Mouse (Mus musculus): ENCODE results near the gene Dact2.

DNA sequence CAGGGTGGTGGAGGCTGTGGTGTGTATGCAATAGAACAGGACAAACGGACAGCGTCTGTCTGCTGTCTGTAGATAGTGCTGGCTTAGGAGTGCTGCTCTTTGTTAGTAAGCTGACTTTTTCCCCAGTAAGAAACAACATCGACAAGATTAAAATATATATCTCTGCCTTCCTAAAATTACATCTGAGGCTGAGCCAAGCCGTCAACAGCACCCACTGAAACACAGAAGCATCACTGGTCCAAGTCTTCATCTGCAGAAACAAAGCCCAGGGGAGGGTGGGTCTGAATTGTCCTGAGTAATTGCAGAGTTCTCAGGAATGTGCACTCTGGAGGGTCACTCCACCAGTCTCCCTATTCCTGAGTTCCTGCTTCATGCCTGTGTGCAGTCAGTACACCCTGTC is 25.2 kb downstream of the Dact2 start:
- TF ChIP-seq POLR2A (IDR thresholded peaks at IDR 0.05; ENCODE audit: borderline replicate concordance, insufficient read depth, low read length) (no peak), CTCF (IDR thresholded peaks at IDR 0.05; ENCODE audit: borderline replicate concordance, insufficient read depth, low read depth, low read length) (no peak)

All from cerebellum, adult 2 months (tissue).